Mouse (Mus musculus): ENCODE measurements around the gene Spg7. TPM values are rescaled to one million over a fixed set of nuclear protein-coding genes. Genes with fewer than 3 reads are reported as not detected.

Gene Spg7
- 35.4 and 37.5 TPM in 2 replicates for polyA plus RNA-seq (2014; fragmentation: Nextera tagmentation; extraction: Ambion mirVana)

GRCm38 (mm10) chr8:123062721-123063120 is at the start of gene Spg7:
Spg7 (plus strand) TSS chr8:123062942.
- ATAC-seq (replicated peaks; ENCODE audit: insufficient number of reproducible peaks, low FRiP score, low TSS enrichment, low read depth) = no peak
- no peak within 1 kb of the TSS for H3K9ac ChIP-seq (replicated peaks; ENCODE audit: low read length)
- no peak within 1 kb of the TSS for H3K4me3 ChIP-seq (ENCODE audit: low read depth, low read length)
- no peaks in the 10 kb centered on the region for H3K36me3 ChIP-seq (replicated peaks; ENCODE audit: control insufficient read depth, insufficient read depth, low read depth, low read length)
- H3K27me3 ChIP-seq (ENCODE audit: control insufficient read depth, insufficient read depth, low read length) = no peaks in the 10 kb centered on the region
- 0 out of 2 replicates have a peak, but pooled peaks cover 2% of the 10 kb centered on the region for H3K4me1 ChIP-seq (ENCODE audit: control insufficient read depth, insufficient read depth, low read length)
- no peak for DNase-seq (ENCODE audit: low spot score)
- H3K27ac ChIP-seq (replicated peaks; ENCODE audit: low read depth, low read length) = no peak within 1 kb of the TSS
- H3K4me2 ChIP-seq (ENCODE audit: low read depth, low read length) = no peak within 1 kb of the TSS
- 74% methylated on average over 7 of the region's 7 CpGs for WGBS
- no peaks in the 10 kb centered on the region for H3K9me3 ChIP-seq (replicated peaks; ENCODE audit: control insufficient read depth, low read length)

GRCm38 (mm10) chr8:123014429-123014828 is 48.3 kb upstream of the Spg7 start:
- H3K36me3 ChIP-seq (replicated peaks; ENCODE audit: control insufficient read depth, insufficient read depth, low read depth, low read length) = no peaks in the 10 kb centered on the region
- H3K27ac ChIP-seq (replicated peaks; ENCODE audit: low read depth, low read length) = no peak overlapping the region
- WGBS = 83% methylated on average over 7 of the region's 7 CpGs

GRCm38 (mm10) chr8:123015074-123015473 is 47.7 kb upstream of the Spg7 start:
- Histone ChIP-seq H3K27me3 (ENCODE audit: control insufficient read depth, insufficient read depth, low read length) (no peaks in the 10 kb centered on the region), H3K4me2 (ENCODE audit: low read depth, low read length) (no peak overlapping the region), H3K4me3 (ENCODE audit: low read depth, low read length) (no peak overlapping the region), H3K27ac (replicated peaks; ENCODE audit: low read depth, low read length) (no peak overlapping the region), H3K36me3 (replicated peaks; ENCODE audit: control insufficient read depth, insufficient read depth, low read depth, low read length) (no peaks in the 10 kb centered on the region), H3K9me3 (replicated peaks; ENCODE audit: control insufficient read depth, low read length) (no peaks in the 10 kb centered on the region), H3K9ac (replicated peaks; ENCODE audit: low read length) (no peak overlapping the region), H3K4me1 (ENCODE audit: control insufficient read depth, insufficient read depth, low read length) (no peaks in the 10 kb centered on the region)
- DNase-seq (ENCODE audit: low spot score) (no peak), ATAC-seq (replicated peaks; ENCODE audit: insufficient number of reproducible peaks, low FRiP score, low TSS enrichment, low read depth) (no peak)
- WGBS = 87% methylated on average over 3 of the region's 3 CpGs

More at GRCm38 (mm10) chr8:123014429-123014828, 48.3 kb upstream of the Spg7 start:
- ATAC-seq (replicated peaks; ENCODE audit: insufficient number of reproducible peaks, low FRiP score, low TSS enrichment, low read depth) (no peak), DNase-seq (ENCODE audit: low spot score) (no peak)
- no peaks in the 10 kb centered on the region for H3K4me1 ChIP-seq (ENCODE audit: control insufficient read depth, insufficient read depth, low read length)
- H3K9ac ChIP-seq (replicated peaks; ENCODE audit: low read length) = no peak overlapping the region
- H3K4me3 ChIP-seq (ENCODE audit: low read depth, low read length) = no peak overlapping the region
- H3K9me3 ChIP-seq (replicated peaks; ENCODE audit: control insufficient read depth, low read length) = no peaks in the 10 kb centered on the region
- no peaks in the 10 kb centered on the region for H3K27me3 ChIP-seq (ENCODE audit: control insufficient read depth, insufficient read depth, low read length)
- H3K4me2 ChIP-seq (ENCODE audit: low read depth, low read length) = no peak overlapping the region

- Histone ChIP-seq H3K4me2 (ENCODE audit: low read depth, low read length) (no peak overlapping the region), H3K36me3 (replicated peaks; ENCODE audit: control insufficient read depth, insufficient read depth, low read depth, low read length) (no peaks in the 10 kb centered on the region), H3K27ac (replicated peaks; ENCODE audit: low read depth, low read length) (no peak overlapping the region), H3K27me3 (ENCODE audit: control insufficient read depth, insufficient read depth, low read length) (no peaks in the 10 kb centered on the region), H3K4me3 (ENCODE audit: low read depth, low read length) (no peak overlapping the region), H3K9me3 (replicated peaks; ENCODE audit: control insufficient read depth, low read length) (no peaks in the 10 kb centered on the region), H3K4me1 (ENCODE audit: control insufficient read depth, insufficient read depth, low read length) (no peaks in the 10 kb centered on the region), H3K9ac (replicated peaks; ENCODE audit: low read length) (no peak overlapping the region)
- WGBS = 93% methylated on average over 4 of the region's 4 CpGs
- no peak for DNase-seq (ENCODE audit: low spot score)
- ATAC-seq (replicated peaks; ENCODE audit: insufficient number of reproducible peaks, low FRiP score, low TSS enrichment, low read depth) = no peak
These were observed 45.6 kb upstream of the Spg7 start for GRCm38 (mm10) chr8:123017143-123017542.

- Histone ChIP-seq H3K27me3 (ENCODE audit: control insufficient read depth, insufficient read depth, low read length) (no peaks in the 10 kb centered on the region), H3K4me1 (ENCODE audit: control insufficient read depth, insufficient read depth, low read length) (no peaks in the 10 kb centered on the region), H3K4me3 (ENCODE audit: low read depth, low read length) (no peak overlapping the region), H3K9me3 (replicated peaks; ENCODE audit: control insufficient read depth, low read length) (no peaks in the 10 kb centered on the region), H3K36me3 (replicated peaks; ENCODE audit: control insufficient read depth, insufficient read depth, low read depth, low read length) (no peaks in the 10 kb centered on the region), H3K27ac (replicated peaks; ENCODE audit: low read depth, low read length) (no peak overlapping the region), H3K4me2 (ENCODE audit: low read depth, low read length) (no peak overlapping the region), H3K9ac (replicated peaks; ENCODE audit: low read length) (no peak overlapping the region)
- DNase-seq (ENCODE audit: low spot score) (no peak), ATAC-seq (replicated peaks; ENCODE audit: insufficient number of reproducible peaks, low FRiP score, low TSS enrichment, low read depth) (no peak)
- 83% methylated on average over 4 of the region's 4 CpGs for WGBS
These were observed 44.1 kb upstream of the Spg7 start for GRCm38 (mm10) chr8:123018484-123019164.

GRCm38 (mm10) chr8:123020084-123020483 is 42.7 kb upstream of the Spg7 start:
- no peaks in the 10 kb centered on the region for H3K36me3 ChIP-seq (replicated peaks; ENCODE audit: control insufficient read depth, insufficient read depth, low read depth, low read length)
- no peaks in the 10 kb centered on the region for H3K27me3 ChIP-seq (ENCODE audit: control insufficient read depth, insufficient read depth, low read length)
- no peaks in the 10 kb centered on the region for H3K4me1 ChIP-seq (ENCODE audit: control insufficient read depth, insufficient read depth, low read length)
- H3K4me3 ChIP-seq (ENCODE audit: low read depth, low read length) = no peak overlapping the region
- DNase-seq (ENCODE audit: low spot score) (no peak), ATAC-seq (replicated peaks; ENCODE audit: insufficient number of reproducible peaks, low FRiP score, low TSS enrichment, low read depth) (no peak)
- no peak overlapping the region for H3K4me2 ChIP-seq (ENCODE audit: low read depth, low read length)
- no peak overlapping the region for H3K9ac ChIP-seq (replicated peaks; ENCODE audit: low read length)
- H3K27ac ChIP-seq (replicated peaks; ENCODE audit: low read depth, low read length) = no peak overlapping the region
- 83% methylated on average over 2 of the region's 2 CpGs for WGBS
- H3K9me3 ChIP-seq (replicated peaks; ENCODE audit: control insufficient read depth, low read length) = no peaks in the 10 kb centered on the region

- Histone ChIP-seq H3K9ac (replicated peaks; ENCODE audit: low read length) (no peak overlapping the region), H3K27me3 (ENCODE audit: control insufficient read depth, insufficient read depth, low read length) (no peaks in the 10 kb centered on the region), H3K4me3 (ENCODE audit: low read depth, low read length) (no peak overlapping the region), H3K27ac (replicated peaks; ENCODE audit: low read depth, low read length) (no peak overlapping the region), H3K4me2 (ENCODE audit: low read depth, low read length) (no peak overlapping the region), H3K36me3 (replicated peaks; ENCODE audit: control insufficient read depth, insufficient read depth, low read depth, low read length) (no peaks in the 10 kb centered on the region), H3K4me1 (ENCODE audit: control insufficient read depth, insufficient read depth, low read length) (no peaks in the 10 kb centered on the region), H3K9me3 (replicated peaks; ENCODE audit: control insufficient read depth, low read length) (no peaks in the 10 kb centered on the region)
- 78% methylated on average over 2 of the region's 2 CpGs for WGBS
- DNase-seq (ENCODE audit: low spot score) (no peak), ATAC-seq (replicated peaks; ENCODE audit: insufficient number of reproducible peaks, low FRiP score, low TSS enrichment, low read depth) (no peak)
These were observed 41.9 kb upstream of the Spg7 start for GRCm38 (mm10) chr8:123020859-123021258.

- no peak overlapping the region for H3K4me2 ChIP-seq (ENCODE audit: low read depth, low read length)
- H3K36me3 ChIP-seq (replicated peaks; ENCODE audit: control insufficient read depth, insufficient read depth, low read depth, low read length) = no peaks in the 10 kb centered on the region
- WGBS = 81% methylated on average over 1 of the region's 1 CpGs
- H3K27ac ChIP-seq (replicated peaks; ENCODE audit: low read depth, low read length) = no peak overlapping the region
- H3K27me3 ChIP-seq (ENCODE audit: control insufficient read depth, insufficient read depth, low read length) = no peaks in the 10 kb centered on the region
- H3K9ac ChIP-seq (replicated peaks; ENCODE audit: low read length) = no peak overlapping the region
- no peak overlapping the region for H3K4me3 ChIP-seq (ENCODE audit: low read depth, low read length)
- H3K4me1 ChIP-seq (ENCODE audit: control insufficient read depth, insufficient read depth, low read length) = no peaks in the 10 kb centered on the region
- DNase-seq (ENCODE audit: low spot score) (no peak), ATAC-seq (replicated peaks; ENCODE audit: insufficient number of reproducible peaks, low FRiP score, low TSS enrichment, low read depth) (no peak)
- H3K9me3 ChIP-seq (replicated peaks; ENCODE audit: control insufficient read depth, low read length) = no peaks in the 10 kb centered on the region
These were observed 41.5 kb upstream of the Spg7 start for GRCm38 (mm10) chr8:123021259-123021658.

All from embryonic facial prominence, embryonic 11.5 days (tissue).